Mouse (Mus musculus) right cerebral cortex, adult 18-20 months (tissue): ENCODE data around the gene Pemt.

Experiments used
- DNase-seq: peaks from one replicate; pipeline ENCODE4 v3.0.0; 2022; ENCODE audit warnings: mixed read lengths

The Pemt gene

GRCm38 (mm10) chr11:60048841-60049240 is 2.6 kb upstream of the Pemt start:
- no peak for DNase-seq

GRCm38 (mm10) chr11:60045676-60046057 is 622 bp downstream of the Pemt start:
- DNase-seq, result no peak

- DNase-seq, result no peak
These were observed 1.5 kb downstream of the Pemt start for GRCm38 (mm10) chr11:60044777-60045176.

- DNase-seq, result no peak
These were observed 4.0 kb downstream of the Pemt start for GRCm38 (mm10) chr11:60042277-60042676.

GRCm38 (mm10) chr11:60036537-60037220 is 9.6 kb downstream of the Pemt start:
- no peak for DNase-seq

GRCm38 (mm10) chr11:60034911-60035400 is 11.3 kb downstream of the Pemt start:
- DNase-seq, result no peak

- no peak for DNase-seq
These were observed 12.0 kb downstream of the Pemt start for GRCm38 (mm10) chr11:60034293-60034692.

- peak; percentile 73 for DNase-seq
These were observed 13.5 kb downstream of the Pemt start for GRCm38 (mm10) chr11:60032586-60033430.

GRCm38 (mm10) chr11:60030747-60031331 is 15.4 kb downstream of the Pemt start:
- DNase-seq, result no peak

GRCm38 (mm10) chr11:60029976-60030375 is 16.3 kb downstream of the Pemt start:
- DNase-seq, result no peak

GRCm38 (mm10) chr11:60027913-60028875 is 18.1 kb downstream of the Pemt start:
- no peak for DNase-seq

- DNase-seq, result peak; percentile 65
These were observed 19.0 kb downstream of the Pemt start for GRCm38 (mm10) chr11:60027272-60027671.

- DNase-seq, result no peak
These were observed 20.1 kb downstream of the Pemt start for GRCm38 (mm10) chr11:60026166-60026565.

- DNase-seq, result no peak
These were observed 25.1 kb downstream of the Pemt start for GRCm38 (mm10) chr11:60021201-60021600.

GRCm38 (mm10) chr11:60016726-60017125 is 29.6 kb downstream of the Pemt start:
- DNase-seq, result no peak

GRCm38 (mm10) chr11:60011516-60011915 is 34.8 kb downstream of the Pemt start:
- no peak for DNase-seq

GRCm38 (mm10) chr11:60009451-60009850 is 36.8 kb downstream of the Pemt start:
- DNase-seq, result no peak

- DNase-seq, result no peak
These were observed 40.4 kb downstream of the Pemt start for GRCm38 (mm10) chr11:60005866-60006265.

GRCm38 (mm10) chr11:60004716-60005115 is 41.6 kb downstream of the Pemt start:
- peak; percentile 47 for DNase-seq

- DNase-seq, result peak; percentile 64
These were observed 42.5 kb downstream of the Pemt start for GRCm38 (mm10) chr11:60003811-60004210.

GRCm38 (mm10) chr11:60001231-60001980 is 44.9 kb downstream of the Pemt start:
- no peak for DNase-seq

- no peak for DNase-seq
These were observed 52.0 kb downstream of the Pemt start for GRCm38 (mm10) chr11:59994318-59994717.
